Mouse (Mus musculus) olfactory bulb, adult 2 months (tissue): ENCODE results near the gene Ppp6r2.

Source experiments
- CTCF ChIP-seq: fragments of 200-500 bp; IDR thresholded peaks from 2 replicates; pipeline ENCODE4 v1.5.1; 2012; ENCODE audit warnings: low read depth, mild to moderate bottlenecking, low read length, moderate library complexity; ENCODE audit not compliant: insufficient read depth
- POLR2A ChIP-seq: fragments of 200-500 bp; IDR thresholded peaks from 2 replicates; pipeline ENCODE4 v1.6.1; 2012; ENCODE audit warnings: mild to moderate bottlenecking, low read depth, low read length, moderate library complexity; ENCODE audit not compliant: insufficient read depth

DNA sequence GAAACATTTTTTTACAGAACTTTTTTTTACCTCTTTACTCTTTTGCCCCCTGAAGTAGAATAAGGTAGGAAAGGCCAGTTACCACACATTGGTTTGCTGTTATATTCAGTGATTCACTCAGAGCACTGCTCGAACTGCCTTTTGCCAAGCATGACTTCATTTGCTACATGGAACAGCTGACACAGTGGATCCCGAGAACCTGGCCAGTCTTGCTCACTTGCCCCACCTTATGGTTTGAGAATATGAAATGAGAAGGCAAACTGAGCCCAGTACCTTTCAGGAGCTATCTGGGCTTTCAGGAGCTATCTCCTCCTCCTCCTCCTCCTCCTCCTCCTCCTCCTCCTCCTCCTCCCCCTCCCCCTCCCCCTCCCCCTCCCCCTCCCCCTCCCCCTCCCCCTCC lies 22.2 kb downstream of the Ppp6r2 start:
- TF ChIP-seq CTCF (no peak), POLR2A (no peak)
